Mouse (Mus musculus): ENCODE data around the gene Ms4a8a.
"Not testable (repeated sequence)": the region's sequence is repeated elsewhere in the genome, so short reads cannot be mapped to it uniquely, and the experiment has no call there.

The Ms4a8a gene

DNA sequence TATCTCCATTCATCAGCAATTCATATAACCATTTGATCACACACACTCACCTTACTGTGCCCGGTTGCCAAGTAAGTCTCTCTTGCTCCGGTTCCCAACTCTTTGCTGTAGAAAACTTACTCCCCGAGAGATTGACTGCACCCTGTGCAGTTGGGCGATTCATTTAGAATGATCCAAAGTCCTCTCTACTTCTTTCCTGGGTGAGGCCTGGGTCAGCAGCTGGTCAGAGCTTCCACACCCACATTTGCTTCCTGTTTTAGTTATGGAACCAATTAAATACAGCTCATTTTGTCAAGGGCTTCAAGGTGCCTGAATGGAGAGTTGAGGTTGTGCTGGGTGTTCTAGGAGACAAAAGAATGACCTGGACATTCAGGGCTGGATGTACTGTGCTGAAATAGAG is at the start of gene Ms4a8a:
Gene Ms4a8a (minus strand): TSS at position 169 of the 400 bp plus-strand sequence.
- DNase-seq (ENCODE audit: low spot score): no peak

DNA sequence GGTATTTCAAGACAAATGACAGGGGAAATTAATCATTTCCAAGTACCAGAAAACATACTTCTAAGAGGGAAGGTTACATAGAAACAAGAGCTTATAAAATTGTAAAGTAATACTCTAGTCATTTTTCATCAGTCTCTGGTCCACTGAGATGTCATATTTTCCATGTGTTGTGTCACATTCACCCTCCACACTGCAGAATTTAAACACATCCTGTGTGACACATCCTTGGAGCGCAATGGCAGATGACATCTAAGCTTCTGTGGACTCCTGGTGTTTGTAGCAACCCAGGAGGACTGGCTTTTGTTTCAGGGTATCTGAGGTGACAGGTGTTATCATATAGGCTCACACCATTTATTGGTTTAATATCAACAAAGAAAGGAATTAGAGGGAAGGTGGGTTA is 48.8 kb upstream of the Ms4a8a start:
- DNase-seq (ENCODE audit: low spot score): no peak

DNA sequence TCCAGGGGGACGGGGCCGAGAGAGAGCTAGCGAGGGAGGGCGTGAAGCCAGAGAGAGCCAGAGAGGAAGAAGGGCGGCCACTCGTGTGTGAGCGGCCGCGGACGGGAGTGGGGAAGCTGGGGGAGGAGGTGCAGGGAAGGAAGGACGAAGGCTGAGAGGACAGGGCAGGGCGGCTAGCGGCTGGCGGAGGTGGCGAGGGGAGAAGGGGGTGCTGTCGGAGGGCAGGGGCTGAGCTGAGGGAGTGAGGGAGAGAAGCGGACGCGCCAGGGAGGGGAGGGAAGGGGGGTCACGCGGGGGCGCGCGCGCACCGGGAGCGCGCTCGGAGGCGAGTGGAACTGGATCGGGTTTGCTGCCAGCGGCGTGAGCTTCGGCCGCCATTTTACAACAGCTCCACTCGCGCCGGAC is 40.1 kb upstream of the Ms4a8a start:
- DNase-seq (ENCODE audit: low spot score): not testable (repeated sequence)

DNA sequence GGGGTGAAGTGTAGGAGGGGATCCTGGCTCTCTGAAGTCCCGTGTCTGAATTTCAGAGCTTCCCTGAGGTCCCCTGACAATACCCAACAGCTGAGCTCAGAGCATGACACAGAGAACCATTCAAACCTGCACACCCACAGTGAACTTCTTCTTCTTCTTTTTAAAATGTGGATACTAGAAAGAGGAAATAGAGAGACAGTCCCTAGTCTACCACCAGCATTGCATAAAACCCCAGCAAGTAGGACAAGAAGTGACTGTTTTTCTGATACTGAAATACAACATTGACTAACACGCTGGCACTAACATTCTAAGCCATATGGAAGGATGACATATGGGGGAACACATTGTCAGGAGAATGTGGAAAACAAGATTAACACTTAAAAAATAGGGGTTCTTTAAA is 38.4 kb upstream of the Ms4a8a start:
- no peak for DNase-seq (ENCODE audit: low spot score)

DNA sequence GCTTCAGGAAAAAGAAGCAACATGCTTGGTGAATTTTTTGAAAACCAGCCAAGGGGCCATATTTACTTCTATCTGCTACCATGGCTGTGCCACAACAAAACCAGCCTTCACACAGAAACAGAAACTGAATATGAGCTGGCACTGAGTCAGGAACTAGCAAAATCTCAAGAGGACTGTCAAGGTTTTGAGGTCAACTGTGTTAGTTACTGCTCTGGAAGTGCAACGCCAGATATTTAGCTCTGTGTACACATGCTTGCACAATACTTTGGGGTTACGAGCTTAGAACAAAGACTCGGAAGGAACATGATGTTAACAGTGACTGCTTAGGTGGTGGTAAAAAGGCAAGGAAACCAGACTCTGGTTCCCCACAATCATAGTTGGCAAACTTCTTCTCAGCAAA is 26.8 kb upstream of the Ms4a8a start:
- no peak for DNase-seq (ENCODE audit: low spot score)

DNA sequence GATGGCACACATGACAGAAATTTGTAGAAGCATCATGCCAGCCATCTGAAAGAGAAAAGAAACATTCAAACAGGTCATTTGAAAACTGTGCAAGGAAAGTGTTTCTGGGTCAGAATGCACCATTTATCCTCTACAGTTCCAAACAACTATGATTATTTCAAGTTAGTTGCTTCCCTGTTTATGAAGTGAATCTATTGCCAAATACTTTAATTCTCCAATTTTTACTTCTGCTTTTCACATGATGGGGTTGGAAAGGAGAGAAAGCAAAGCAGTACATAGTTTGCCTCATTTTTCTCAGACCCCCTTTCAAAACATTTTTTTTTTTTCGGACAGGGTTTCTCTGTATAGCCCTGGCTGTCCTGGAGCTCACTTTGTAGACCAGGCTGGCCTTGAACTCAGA is 21.0 kb upstream of the Ms4a8a start:
- DNase-seq (ENCODE audit: low spot score): no peak

DNA sequence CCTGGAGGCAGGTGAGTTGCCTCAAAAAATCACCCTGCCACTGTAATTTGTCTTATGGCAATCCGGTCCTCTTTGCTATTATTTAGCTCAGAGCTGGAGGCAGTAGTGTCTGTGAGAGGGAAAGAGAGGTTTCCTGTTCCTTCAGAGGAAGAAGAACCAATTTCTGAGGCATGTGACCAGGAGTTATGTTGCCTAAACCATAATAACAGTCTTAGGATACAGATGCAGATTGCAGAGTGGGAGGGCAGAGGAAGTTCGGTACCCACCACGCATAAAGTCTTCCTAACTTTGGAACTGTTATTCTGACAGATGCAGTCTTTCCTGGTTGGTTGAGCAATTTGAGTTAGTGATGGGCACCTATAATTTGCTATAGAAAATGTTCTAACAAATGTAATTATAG is 17.5 kb upstream of the Ms4a8a start:
- no peak for DNase-seq (ENCODE audit: low spot score)

DNA sequence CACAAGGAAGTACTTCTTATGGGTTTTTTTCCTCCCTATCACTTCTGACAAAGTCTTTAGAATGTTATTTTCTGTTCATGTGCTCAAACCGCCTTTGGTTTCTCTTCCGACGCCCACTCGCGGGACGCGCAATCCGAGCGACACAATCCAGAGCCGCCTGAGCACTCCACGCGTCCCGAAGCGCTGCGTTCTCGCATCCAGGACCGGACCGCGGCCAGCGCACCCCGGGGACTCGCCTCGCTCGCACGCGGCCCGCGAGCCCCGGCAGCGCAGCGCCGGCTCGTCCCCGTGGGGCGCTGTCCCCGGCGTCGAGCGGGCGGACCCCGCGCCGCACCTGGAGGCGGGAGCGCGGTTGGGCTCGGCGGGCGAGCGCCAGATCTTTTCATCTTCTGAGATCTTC is 11.2 kb upstream of the Ms4a8a start:
- not testable (repeated sequence) for DNase-seq (ENCODE audit: low spot score)

DNA sequence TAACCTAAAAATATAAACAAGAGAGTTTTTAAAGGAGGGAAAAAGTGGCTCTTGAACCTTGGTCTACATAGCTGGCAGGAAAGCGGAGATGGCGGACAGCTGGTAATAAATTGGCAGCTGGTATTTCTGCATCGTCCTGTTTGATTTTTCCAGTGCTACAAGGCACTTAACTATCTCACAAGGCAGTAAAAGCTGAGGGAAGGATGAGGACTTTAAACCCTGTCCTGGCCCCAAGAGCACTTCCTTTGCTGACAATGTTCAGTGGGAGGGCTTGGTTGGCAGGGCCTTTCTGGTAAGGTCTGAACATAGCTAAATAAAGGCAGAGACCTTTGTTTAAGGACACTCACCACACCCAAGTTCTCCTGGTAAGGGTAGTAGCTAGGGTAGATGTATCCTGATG is 10.5 kb downstream of the Ms4a8a start:
- no peak for DNase-seq (ENCODE audit: low spot score)

DNA sequence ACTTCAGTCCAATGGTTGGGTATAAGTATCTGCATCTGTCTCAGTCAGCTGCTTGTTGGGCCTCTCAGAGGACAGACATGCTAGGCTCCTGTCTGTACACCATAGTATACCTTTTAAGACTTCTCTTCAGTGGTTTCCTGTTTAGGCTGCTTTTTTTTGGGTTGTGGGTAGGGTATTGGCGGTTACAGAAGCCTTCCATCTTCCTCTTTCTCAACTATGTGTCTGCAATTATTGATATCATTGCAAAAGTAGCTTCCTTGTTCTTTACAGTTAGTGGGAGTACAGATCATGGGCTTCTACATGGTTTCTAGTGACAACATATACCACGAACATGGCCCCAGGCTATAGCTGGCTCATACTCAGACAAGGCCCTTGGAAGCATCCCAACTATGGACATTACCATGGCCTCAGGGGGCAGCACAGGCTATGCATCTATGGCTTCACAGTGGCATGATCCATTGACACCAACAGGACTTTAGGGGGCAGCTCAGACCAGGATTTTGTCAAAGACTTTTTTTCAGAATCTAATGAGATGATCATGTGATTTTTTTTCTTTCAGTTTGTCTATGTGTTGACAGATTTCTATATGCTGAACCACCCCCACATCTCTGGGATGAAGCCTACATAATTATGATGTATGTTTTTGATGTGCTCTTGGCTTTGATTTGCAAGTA is 15.6 kb downstream of the Ms4a8a start:
- DNase-seq (ENCODE audit: low spot score): no peak

DNA sequence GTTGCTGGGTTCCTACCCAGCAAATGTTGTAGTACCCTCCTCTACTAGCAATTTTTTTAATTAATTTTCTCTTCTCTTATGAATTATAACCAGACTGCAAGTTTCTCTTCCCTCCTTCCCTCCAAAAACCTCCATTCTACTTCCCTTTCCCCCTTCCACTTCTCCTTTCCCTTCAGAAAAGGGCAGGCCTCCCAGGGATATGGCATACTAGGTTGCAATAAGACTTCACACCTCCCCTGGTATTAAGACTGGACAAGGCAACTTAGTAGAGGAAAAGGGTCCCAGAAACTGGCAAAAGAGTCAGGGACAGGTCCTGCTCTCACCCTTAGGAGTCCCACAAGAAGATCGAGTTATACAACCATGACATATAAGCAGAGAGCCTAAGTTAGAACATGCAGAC is 20.0 kb downstream of the Ms4a8a start:
- no peak for DNase-seq (ENCODE audit: low spot score)

DNA sequence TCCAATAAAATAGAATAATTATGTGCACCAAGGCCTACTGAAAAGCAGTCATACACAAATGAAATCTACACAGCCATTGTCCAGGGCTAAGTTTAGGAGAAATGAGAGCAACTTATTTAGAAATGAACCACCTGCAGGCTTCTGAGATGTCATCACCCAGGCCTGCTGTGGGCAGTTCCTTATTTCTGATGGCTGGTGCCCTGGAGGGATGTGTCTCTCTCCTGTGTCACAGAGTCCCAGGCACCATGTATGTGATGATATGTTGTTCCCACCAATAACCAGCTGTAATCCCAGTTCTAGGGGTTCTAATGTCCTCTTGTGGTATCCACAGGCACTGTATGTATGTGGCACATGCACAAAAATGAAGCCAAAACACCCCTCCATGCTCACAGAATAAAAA is 20.9 kb downstream of the Ms4a8a start:
- DNase-seq (ENCODE audit: low spot score): no peak

DNA sequence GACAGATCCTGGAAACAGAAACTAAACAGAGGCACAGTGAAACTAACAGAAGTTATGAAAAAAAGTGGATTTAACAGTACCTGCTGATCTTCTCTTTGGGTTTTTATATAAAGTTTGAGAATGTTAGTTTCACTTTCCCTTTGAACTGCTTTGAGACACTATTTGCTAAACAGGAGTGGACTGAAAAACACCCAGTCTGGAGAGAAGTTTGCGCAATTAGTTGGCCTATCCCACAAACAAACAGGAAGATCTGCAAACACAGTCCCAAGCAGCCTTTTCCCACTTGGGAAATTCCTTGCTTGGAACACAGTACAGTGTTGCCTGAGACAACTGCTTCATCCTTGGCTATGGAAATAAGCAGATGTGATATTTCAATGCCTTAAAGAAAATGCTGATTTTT is 25.2 kb downstream of the Ms4a8a start:
- DNase-seq (ENCODE audit: low spot score): not testable (repeated sequence)

DNA sequence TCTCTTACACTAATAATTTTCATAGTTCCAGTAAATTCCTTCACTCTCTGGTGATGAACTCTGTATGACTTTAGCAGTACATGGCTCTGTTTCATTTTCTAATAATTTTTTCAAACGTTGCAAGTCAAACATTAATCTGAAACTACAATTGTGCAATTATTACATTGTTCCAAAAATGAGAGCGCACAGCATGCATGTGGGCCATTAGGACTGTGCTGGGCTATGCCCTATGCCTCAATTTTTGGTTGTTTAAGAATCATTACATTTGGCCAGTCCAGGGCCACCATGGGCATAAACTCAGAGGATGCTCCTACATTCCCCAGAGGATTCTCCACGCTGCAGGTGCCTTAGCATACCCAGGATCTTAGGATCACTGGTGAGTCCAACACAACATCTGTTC is 27.6 kb downstream of the Ms4a8a start:
- DNase-seq (ENCODE audit: low spot score): no peak

DNA sequence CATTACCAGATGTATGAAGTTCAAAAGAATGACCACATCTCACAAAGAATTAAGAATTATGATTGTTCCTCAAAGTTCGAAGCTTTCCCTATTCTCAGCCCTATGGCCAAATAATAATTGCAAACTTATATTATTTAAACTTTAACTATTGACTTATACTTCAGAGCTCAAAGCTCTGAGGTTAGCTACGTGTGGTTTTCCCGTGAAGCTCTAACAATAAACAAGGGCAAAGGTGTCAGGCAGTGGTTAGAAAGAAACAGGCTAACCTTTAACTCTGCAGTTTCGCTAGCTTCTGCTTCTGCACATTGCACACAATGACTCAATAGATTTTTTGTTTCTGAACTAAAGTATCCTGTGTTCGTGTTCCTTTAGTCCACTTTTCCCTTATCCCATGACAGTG is 28.0 kb downstream of the Ms4a8a start:
- no peak for DNase-seq (ENCODE audit: low spot score)

DNA sequence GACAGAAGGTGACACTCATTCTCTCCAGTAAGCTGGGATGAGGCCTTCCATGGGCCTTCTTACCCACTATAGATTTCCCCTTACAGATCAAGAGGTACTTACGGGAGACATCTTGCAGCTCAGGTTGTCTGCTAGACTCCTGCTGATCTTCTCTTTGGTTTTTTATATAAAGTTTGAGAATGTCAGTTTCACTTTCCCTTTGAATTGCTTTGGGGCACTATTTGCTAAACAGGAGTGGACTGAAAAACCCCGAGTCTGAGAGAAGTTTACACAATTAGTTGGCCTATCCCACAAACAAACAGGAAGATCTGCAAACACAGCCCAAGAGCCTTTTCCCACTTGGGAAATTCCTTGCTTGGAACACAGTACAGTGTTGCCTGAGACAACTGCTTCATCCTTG is 30.6 kb downstream of the Ms4a8a start:
- DNase-seq (ENCODE audit: low spot score): no peak

DNA sequence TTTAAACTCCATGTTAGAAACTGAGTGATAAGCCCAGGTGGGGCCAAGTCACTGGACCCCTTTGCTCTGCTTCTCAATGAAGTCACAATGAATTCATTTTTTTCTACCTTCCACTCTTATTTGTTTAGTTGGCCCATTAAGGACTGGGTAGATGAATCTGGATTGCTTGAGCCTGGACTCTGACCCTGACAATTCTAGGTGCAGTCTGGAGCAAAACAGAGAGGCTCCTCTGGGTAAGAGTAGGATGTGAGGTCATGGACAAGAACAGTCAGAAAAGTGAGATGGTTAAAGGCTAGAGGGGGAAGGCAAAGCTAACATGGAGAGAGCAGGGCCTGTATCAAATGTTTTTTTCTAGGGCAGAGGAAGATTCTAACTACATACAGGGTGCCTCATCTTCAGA is 31.5 kb downstream of the Ms4a8a start:
- no peak for DNase-seq (ENCODE audit: low spot score)

DNA sequence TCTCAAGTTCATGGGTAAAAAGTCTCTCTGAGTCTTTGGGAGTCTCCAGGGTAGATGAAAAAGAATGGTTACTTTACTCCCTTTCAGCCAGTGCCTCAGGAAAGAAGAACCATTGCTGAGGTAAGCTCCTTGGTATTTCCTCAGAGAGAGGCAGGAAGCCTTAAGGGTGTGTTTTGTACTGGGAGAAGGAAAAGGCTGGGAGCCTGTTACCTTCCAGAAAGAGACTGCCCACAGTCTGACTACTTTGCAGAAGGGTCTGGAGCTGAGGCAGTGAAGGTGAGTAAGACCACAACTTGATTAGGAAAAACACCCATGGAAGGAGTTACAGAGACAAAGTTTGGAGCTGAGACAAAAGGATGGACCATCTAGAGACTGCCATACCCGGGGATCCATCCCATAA is 32.4 kb downstream of the Ms4a8a start:
- DNase-seq (ENCODE audit: low spot score): no peak

DNA sequence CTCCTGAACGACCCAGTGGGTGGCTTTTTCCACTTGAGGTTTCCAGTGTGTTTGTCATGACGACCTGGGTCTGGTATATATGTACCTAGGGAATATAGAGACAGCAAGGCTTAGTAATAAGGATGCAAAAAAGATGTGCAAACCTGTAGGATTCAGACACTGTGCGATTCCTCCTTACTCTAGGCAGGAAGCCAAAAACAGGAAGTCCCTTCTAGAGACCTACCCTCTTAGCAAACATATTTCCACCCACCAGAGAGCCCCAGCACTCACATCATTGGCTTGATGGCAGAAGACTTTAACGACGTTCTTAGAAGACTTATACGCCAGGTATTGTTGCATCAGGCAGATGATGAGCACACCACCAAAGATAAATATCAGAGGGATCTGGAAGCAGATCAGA is 32.9 kb downstream of the Ms4a8a start:
- no peak for DNase-seq (ENCODE audit: low spot score)

DNA sequence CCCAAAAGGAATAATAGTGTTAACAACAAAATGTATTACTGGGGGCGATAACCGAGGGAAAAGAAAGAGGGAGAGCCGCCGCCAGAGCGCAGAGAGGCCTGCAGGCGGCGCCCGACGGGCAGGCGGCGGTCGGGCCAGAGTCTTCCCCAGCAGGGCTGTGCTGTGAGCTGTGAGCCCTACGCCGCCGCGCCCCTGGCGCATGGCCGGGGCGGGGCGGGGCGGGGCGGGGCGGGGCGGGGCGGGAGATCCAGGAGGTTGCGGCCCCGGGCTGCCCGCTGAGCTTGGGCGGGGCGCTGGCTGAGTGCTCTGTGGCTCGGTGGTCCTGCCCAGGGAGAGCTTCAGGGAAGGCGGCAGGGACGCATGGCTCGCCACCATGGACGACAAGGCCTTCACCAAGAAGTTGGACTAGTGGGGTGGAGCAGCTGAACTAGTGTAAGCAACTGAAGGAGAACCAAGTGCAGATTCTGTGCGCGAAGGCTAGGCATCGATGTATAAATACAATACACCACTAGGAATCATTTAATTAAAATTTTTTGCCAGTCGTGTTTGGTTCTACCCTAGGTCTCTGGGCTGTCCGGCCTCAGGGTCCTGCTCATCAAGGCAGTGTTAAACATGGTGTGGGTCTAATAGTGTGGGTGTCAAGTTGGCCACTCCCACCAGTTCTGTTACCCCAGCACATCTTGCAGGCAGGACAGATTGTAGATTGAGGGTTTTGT is 35.7 kb downstream of the Ms4a8a start:
- peak; percentile 34 for DNase-seq (ENCODE audit: low spot score)

DNA sequence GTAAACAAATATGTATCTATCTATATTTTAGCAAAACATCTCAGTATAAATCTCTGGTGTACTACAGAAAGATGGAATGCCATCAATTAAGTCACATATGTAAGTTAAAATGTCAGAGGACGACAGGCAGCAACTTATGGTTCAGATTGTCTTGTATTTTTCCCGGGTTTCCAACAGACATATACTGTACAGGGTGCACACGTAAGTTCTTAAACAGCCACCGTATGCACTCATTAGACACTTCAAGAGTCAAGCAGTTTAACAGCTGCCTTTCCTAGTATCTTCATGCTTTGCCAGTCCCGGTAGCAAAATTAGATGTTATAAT is 36.3 kb downstream of the Ms4a8a start:
- no peak for DNase-seq (ENCODE audit: low spot score)

DNA sequence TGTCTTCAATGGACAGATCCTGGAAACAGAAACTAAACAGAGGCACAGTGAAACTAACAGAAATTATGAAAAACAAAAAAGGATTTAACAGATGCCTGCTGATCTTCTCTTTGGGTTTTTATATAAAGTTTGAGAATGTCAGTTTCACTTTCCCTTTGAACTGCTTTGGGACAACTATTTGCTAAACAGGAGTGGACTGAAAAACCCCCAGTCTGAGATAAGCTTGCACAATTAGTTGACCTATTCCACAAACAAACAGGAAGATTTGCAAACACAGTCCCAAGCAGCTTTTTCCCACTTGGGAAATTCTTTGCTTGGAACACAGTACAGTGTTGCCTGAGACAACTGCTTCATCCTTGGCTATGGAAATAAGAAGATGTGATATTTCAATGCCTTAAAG is 43.3 kb downstream of the Ms4a8a start:
- DNase-seq (ENCODE audit: low spot score): no peak

DNA sequence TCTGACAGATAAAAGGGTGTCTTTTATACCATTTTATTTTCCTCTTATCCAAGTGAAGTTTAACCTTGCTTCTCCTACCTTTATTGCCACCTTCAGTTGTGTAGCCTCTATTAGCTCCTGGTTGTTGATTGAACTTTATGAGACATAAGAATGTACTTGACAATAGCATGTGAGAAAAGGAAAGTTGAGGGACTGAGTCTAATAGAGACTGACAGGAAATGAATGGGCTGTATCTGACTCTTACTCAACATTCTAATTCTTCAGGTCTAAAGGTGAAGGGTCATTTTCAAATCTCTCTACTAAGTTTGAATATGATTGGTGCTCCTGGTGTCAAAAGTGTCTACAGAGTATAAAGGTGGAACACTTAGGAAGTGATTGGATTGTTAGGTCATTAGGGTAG is 58.5 kb downstream of the Ms4a8a start:
- DNase-seq (ENCODE audit: low spot score): no peak

DNA sequence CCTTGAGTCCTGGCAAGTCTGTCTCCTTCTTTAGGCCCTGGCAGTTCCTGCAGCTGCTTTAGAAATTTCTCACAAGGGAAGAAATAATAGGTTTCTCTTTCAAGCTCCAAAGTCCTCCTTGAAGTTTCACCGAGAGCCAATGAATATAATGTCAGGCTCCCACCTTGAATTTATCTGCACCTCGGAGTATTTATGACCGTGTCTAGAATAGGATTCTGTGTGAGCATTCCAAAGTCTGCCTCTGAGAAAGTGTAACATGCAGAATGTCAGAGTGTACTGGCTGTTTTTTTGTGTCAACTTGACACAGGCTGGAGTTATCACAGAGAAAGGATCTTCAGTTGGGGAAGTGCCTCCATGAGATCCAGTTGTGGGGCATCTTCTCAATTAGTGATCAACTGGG is 63.0 kb downstream of the Ms4a8a start, which contains the start of gene Ms4a18:
Gene Ms4a18 (minus strand): TSS at position 141 of the 400 bp plus-strand sequence.
- DNase-seq (ENCODE audit: low spot score): no peak

Data from c-Kit-positive CD71-positive TER-119-positive erythroid progenitor cells, embryonic 14.5 days (primary cell).